Mouse (Mus musculus) fibroblast of lung, adult 2 months (primary cell): ENCODE data around the gene D430019H16Rik.

Experiments
- DNase-seq: peaks from one replicate; pipeline ENCODE4 v3.0.0-alpha.2; 2011; ENCODE audit warnings: low read depth

The D430019H16Rik gene

GRCm38 (mm10) chr12:105490227-105490626, 36.6 kb downstream of the D430019H16Rik start:
- no peak for DNase-seq

GRCm38 (mm10) chr12:105490794-105491193, 37.1 kb downstream of the D430019H16Rik start:
- DNase-seq: no peak

GRCm38 (mm10) chr12:105494796-105495195, 41.1 kb downstream of the D430019H16Rik start:
- DNase-seq: no peak

GRCm38 (mm10) chr12:105497894-105498293, 44.2 kb downstream of the D430019H16Rik start:
- no peak for DNase-seq

GRCm38 (mm10) chr12:105498423-105498822, 44.8 kb downstream of the D430019H16Rik start:
- no peak for DNase-seq

GRCm38 (mm10) chr12:105498842-105499241, 45.2 kb downstream of the D430019H16Rik start:
- DNase-seq: no peak

- DNase-seq: no peak
Observed at GRCm38 (mm10) chr12:105500940-105501339, 47.3 kb downstream of the D430019H16Rik start.

- DNase-seq: no peak
Observed at GRCm38 (mm10) chr12:105504736-105505135, 51.1 kb downstream of the D430019H16Rik start.

GRCm38 (mm10) chr12:105511109-105511508, 57.5 kb downstream of the D430019H16Rik start:
- no peak for DNase-seq

GRCm38 (mm10) chr12:105511671-105512502, 58.2 kb downstream of the D430019H16Rik start:
- DNase-seq: no peak

GRCm38 (mm10) chr12:105514111-105514510, 60.5 kb downstream of the D430019H16Rik start:
- DNase-seq: no peak

- DNase-seq: peak; percentile 69
Observed at GRCm38 (mm10) chr12:105517026-105517675, 63.5 kb downstream of the D430019H16Rik start.

- DNase-seq: no peak
Observed at GRCm38 (mm10) chr12:105519851-105520250, 66.2 kb downstream of the D430019H16Rik start.

- DNase-seq: no peak
Observed at GRCm38 (mm10) chr12:105521170-105521762, 67.6 kb downstream of the D430019H16Rik start.

GRCm38 (mm10) chr12:105523737-105524136, 70.1 kb downstream of the D430019H16Rik start:
- no peak for DNase-seq

GRCm38 (mm10) chr12:105526186-105526585, 72.5 kb downstream of the D430019H16Rik start:
- no peak for DNase-seq

- peak; percentile 75 for DNase-seq
Observed at GRCm38 (mm10) chr12:105526829-105527228, 73.2 kb downstream of the D430019H16Rik start.

GRCm38 (mm10) chr12:105529545-105529944, 75.9 kb downstream of the D430019H16Rik start:
- DNase-seq: no peak

- no peak for DNase-seq
Observed at GRCm38 (mm10) chr12:105531724-105532371, 78.2 kb downstream of the D430019H16Rik start.

GRCm38 (mm10) chr12:105534842-105535241, 81.2 kb downstream of the D430019H16Rik start:
- no peak for DNase-seq

- no peak for DNase-seq
Observed at GRCm38 (mm10) chr12:105535968-105536760, 82.5 kb downstream of the D430019H16Rik start.
